Mouse (Mus musculus): ENCODE results near the gene Wipf3. TPM values are rescaled to one million over a fixed set of nuclear protein-coding genes. Genes with fewer than 3 reads are reported as not detected.

The Wipf3 gene
- polyA plus RNA-seq, 1 experiment from 2014 or later = 4.8 TPM

DNA sequence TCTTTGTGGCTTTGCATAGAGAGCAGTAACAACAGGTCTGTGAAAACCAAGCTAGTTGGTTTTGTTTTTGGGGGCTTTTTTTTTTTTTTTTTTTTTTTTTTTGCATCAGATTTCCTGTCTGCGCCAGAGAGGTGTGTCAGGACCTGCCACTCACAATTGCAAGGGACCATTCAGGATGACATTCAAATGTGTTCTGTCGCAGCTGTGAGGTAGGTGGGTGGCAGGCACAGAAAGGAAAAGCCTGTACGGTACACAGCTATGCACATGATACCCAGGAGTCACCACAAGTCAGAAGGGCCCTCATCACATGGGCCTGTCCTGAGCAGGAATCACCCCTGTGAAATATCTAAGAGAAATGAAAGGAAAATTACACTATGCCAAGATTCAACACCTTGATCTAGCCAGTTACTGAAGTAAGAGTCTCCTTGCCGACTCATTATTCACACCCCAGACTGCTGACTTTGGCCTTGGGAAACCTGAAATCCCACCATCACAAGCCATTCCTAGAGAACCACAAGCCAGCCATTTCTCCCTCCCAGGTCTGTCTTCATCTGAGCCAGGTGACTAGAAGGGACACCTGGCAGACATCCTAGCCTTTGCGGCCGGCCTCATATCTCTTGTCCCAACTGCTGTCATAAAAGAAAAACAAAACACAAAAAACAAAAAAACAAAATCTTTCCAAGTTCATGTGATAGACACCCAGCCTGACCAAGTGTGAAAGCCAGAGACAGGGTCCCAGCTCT lies 30.9 kb downstream of the Wipf3 start:
- Histone ChIP-seq H3K27ac (replicated peaks; ENCODE audit: low read depth, low read length) (no peak overlapping the region), H3K27me3 (ENCODE audit: control insufficient read depth, insufficient read depth, low read length) (no peaks in the 10 kb centered on the region), H3K4me1 (ENCODE audit: control insufficient read depth, insufficient read depth, low read length) (peaks cover 6% of the 10 kb centered on the region), H3K9ac (replicated peaks; ENCODE audit: low read length) (no peak overlapping the region), H3K4me2 (ENCODE audit: low read length) (no peak overlapping the region), H3K4me3 (replicated peaks; ENCODE audit: low read depth, low read length) (no peak overlapping the region), H3K36me3 (ENCODE audit: control insufficient read depth, insufficient read depth, low read length) (no peaks in the 10 kb centered on the region), H3K9me3 (ENCODE audit: control insufficient read depth, low read length) (no peaks in the 10 kb centered on the region)
- ATAC-seq (ENCODE audit: low FRiP score, low TSS enrichment) (no peak), DNase-seq (no peak)
- 72% methylated on average over 6 of the region's 6 CpGs for WGBS

DNA sequence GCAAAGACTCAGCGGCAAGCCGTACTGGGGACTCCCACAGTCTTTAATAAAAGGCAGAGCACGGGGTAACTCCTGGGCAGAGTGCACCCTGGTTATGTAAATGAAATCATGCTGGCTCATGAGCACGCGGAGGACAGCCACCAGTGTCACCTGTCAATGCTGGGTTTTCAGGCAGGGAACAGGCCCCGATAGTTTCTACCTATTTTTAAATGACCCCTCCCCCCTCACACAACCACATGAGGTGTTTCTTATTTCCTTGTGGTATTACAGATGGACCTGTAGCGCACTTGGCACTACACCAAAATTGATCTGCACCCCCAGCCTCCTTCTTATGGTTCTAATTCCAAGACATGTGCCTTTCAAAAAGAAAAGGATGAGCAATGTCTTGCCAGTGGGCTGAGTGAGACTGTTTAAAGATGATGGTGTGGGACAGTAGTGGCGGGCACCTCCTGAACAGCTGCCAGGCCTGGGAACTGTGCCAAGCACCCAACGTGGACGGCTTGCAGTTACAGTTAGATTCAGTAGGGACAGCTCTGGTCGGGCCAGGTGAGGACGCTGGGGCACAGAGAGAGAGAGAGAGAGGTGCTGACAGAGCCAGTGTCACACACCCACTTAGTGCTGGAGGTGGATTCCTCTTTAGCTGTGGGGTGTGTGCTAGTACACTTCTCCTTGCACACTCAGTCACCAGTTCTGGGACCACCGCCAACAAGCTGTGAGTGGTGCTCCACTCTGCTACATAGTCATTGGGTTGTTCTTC lies 31.7 kb downstream of the Wipf3 start:
- Histone ChIP-seq H3K27ac (replicated peaks; ENCODE audit: low read depth, low read length) (no peak overlapping the region), H3K4me2 (ENCODE audit: low read length) (no peak overlapping the region), H3K36me3 (ENCODE audit: control insufficient read depth, insufficient read depth, low read length) (no peaks in the 10 kb centered on the region), H3K9ac (replicated peaks; ENCODE audit: low read length) (no peak overlapping the region), H3K4me3 (replicated peaks; ENCODE audit: low read depth, low read length) (no peak overlapping the region), H3K4me1 (ENCODE audit: control insufficient read depth, insufficient read depth, low read length) (peaks cover 6% of the 10 kb centered on the region), H3K9me3 (ENCODE audit: control insufficient read depth, low read length) (no peaks in the 10 kb centered on the region), H3K27me3 (ENCODE audit: control insufficient read depth, insufficient read depth, low read length) (no peaks in the 10 kb centered on the region)
- 73% methylated on average over 13 of the region's 13 CpGs for WGBS
- ATAC-seq (ENCODE audit: low FRiP score, low TSS enrichment) = no peak
- DNase-seq = no peak

DNA sequence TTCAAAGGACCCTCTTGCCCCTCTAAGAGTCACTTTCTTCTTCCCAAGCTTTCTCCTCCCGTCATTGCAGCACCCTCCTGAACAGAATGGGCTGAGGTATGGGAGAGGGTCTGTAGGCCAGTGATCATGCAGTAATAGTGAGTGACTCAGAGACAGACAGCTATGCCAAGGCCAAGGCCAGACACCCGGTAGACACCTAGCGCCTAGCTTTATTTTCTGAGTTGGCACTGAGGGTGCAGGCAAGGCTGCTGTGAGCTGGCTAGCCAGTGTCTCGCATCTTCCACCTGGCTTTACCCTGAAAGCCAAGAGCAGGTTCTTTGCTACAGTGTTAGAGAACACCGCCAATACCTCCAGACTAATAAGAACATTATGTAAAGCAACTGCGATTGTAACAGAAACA lies 33.4 kb downstream of the Wipf3 start:
- Histone ChIP-seq H3K27ac (replicated peaks; ENCODE audit: low read depth, low read length) (no peak overlapping the region), H3K4me2 (ENCODE audit: low read length) (no peak overlapping the region), H3K4me1 (ENCODE audit: control insufficient read depth, insufficient read depth, low read length) (peaks cover 6% of the 10 kb centered on the region), H3K9me3 (ENCODE audit: control insufficient read depth, low read length) (no peaks in the 10 kb centered on the region), H3K27me3 (ENCODE audit: control insufficient read depth, insufficient read depth, low read length) (no peaks in the 10 kb centered on the region), H3K9ac (replicated peaks; ENCODE audit: low read length) (no peak overlapping the region), H3K36me3 (ENCODE audit: control insufficient read depth, insufficient read depth, low read length) (no peaks in the 10 kb centered on the region), H3K4me3 (replicated peaks; ENCODE audit: low read depth, low read length) (no peak overlapping the region)
- DNase-seq = no peak
- 89% methylated on average over 6 of the region's 6 CpGs for WGBS
- ATAC-seq (ENCODE audit: low FRiP score, low TSS enrichment) = no peak

DNA sequence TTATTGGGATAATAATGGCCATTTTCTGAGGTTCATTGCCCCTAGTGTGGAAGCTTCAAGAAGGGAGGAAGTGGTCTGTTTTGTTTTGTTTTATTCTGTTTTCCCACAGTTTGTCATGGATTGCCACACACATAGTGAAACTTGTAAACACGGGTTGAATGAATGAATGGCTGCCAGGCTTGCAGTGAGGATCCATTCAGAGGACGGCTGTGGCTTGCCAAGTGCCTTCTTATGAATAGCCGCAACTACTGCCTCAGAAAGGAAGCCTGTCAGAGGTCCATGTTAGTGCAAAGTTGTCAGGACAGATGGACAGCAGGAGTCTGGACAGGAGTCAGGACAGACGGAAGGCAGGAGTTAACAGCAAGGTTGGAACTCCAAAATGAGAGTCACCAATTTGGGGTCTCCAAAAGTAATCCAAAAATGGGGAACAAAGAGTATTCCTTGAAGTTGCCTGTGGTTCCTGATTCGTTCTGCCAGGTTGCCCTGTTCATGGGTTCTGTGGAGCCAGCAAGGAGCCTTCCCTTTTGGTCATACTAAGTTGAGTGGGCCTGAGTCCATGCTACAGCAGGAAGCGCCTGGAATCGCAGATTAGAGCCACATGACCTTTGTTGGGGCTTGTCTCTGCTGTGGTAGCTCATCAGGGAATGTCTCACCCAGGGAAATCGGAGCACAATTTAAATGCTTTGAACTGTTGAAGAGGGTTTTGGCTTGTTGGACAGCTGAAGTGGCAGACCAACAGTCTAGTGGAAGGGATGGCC lies 34.5 kb downstream of the Wipf3 start:
- 65% methylated on average over 8 of the region's 8 CpGs for WGBS
- H3K36me3 ChIP-seq (ENCODE audit: control insufficient read depth, insufficient read depth, low read length) = no peaks in the 10 kb centered on the region
- peaks cover 6% of the 10 kb centered on the region for H3K4me1 ChIP-seq (ENCODE audit: control insufficient read depth, insufficient read depth, low read length)
- DNase-seq (no peak), ATAC-seq (ENCODE audit: low FRiP score, low TSS enrichment) (no peak)
- no peaks in the 10 kb centered on the region for H3K27me3 ChIP-seq (ENCODE audit: control insufficient read depth, insufficient read depth, low read length)
- H3K9me3 ChIP-seq (ENCODE audit: control insufficient read depth, low read length) = no peaks in the 10 kb centered on the region
- H3K27ac ChIP-seq (replicated peaks; ENCODE audit: low read depth, low read length) = no peak overlapping the region
- H3K4me2 ChIP-seq (ENCODE audit: low read length) = no peak overlapping the region
- H3K4me3 ChIP-seq (replicated peaks; ENCODE audit: low read depth, low read length) = no peak overlapping the region
- H3K9ac ChIP-seq (replicated peaks; ENCODE audit: low read length) = no peak overlapping the region

DNA sequence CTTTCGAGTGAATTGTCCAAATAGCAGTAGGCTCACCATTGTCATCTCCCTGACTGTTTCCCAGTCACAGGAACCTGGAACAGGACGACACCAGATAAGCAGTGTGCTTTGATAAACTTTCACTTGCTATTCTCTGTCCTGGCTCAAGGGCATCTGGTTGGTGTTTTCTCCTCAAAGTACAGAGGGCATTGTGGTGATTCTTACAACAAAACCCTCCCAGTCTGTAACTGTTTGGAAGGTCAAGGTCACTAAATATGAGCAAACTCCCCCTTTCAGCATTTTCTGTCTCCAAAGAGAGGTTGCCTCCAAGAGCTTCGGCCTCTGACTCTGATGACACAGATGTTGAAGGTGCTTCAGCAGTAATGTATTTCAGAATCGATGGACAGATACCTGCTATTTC lies 35.5 kb downstream of the Wipf3 start:
- no peaks in the 10 kb centered on the region for H3K27me3 ChIP-seq (ENCODE audit: control insufficient read depth, insufficient read depth, low read length)
- WGBS = 81% methylated on average over 4 of the region's 4 CpGs
- DNase-seq (no peak), ATAC-seq (ENCODE audit: low FRiP score, low TSS enrichment) (no peak)
- peaks cover under 1% of the 10 kb centered on the region for H3K4me1 ChIP-seq (ENCODE audit: control insufficient read depth, insufficient read depth, low read length)
- no peak overlapping the region for H3K27ac ChIP-seq (replicated peaks; ENCODE audit: low read depth, low read length)
- H3K9ac ChIP-seq (replicated peaks; ENCODE audit: low read length) = no peak overlapping the region
- H3K36me3 ChIP-seq (ENCODE audit: control insufficient read depth, insufficient read depth, low read length) = no peaks in the 10 kb centered on the region
- no peak overlapping the region for H3K4me2 ChIP-seq (ENCODE audit: low read length)
- H3K9me3 ChIP-seq (ENCODE audit: control insufficient read depth, low read length) = no peaks in the 10 kb centered on the region
- no peak overlapping the region for H3K4me3 ChIP-seq (replicated peaks; ENCODE audit: low read depth, low read length)

DNA sequence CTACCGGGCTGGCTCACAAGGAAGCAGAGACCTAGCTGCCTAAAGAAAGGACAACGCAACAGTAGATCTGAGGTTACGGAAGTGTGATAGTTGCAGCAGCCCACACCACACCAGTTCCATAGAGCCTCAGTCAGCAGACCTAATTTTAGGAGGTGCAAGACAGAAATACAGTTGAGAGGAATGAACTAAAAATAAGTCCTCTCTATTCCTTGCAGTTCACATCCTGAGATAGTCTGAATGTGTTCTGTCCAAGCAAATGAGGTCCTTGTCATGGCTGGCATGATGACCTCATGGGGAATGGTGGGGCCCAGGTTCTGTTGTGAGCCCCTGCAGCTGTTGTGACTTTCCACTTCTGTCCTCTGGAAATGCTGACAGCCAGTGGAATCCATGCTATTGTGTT lies 38.0 kb downstream of the Wipf3 start:
- 98% methylated on average over 3 of the region's 3 CpGs for WGBS
- Histone ChIP-seq H3K9ac (replicated peaks; ENCODE audit: low read length) (no peak overlapping the region), H3K4me1 (ENCODE audit: control insufficient read depth, insufficient read depth, low read length) (no peaks in the 10 kb centered on the region), H3K36me3 (ENCODE audit: control insufficient read depth, insufficient read depth, low read length) (no peaks in the 10 kb centered on the region), H3K4me3 (replicated peaks; ENCODE audit: low read depth, low read length) (no peak overlapping the region), H3K27ac (replicated peaks; ENCODE audit: low read depth, low read length) (no peak overlapping the region), H3K9me3 (ENCODE audit: control insufficient read depth, low read length) (no peaks in the 10 kb centered on the region), H3K4me2 (ENCODE audit: low read length) (no peak overlapping the region), H3K27me3 (ENCODE audit: control insufficient read depth, insufficient read depth, low read length) (no peaks in the 10 kb centered on the region)
- DNase-seq = no peak
- no peak for ATAC-seq (ENCODE audit: low FRiP score, low TSS enrichment)

DNA sequence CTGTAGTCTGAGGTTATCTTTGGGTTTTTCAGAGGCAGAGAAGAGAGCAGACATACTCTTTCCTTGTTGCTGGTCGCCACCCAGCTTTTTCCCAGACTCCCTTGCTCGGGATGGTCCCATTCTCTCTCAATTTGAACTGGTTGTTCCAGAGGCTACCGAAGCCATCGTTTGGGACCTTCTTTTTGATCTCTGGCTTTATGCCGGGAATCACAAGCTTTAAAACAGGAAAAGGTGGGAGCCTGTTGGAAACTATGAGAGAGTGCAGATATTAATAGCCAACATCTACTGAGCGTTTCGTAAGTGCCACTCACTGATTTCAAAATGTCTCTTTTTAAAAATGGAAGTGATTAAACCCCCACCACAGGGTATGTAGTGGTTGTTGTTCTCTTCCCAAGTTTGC lies 42.5 kb downstream of the Wipf3 start:
- no peak overlapping the region for H3K4me2 ChIP-seq (ENCODE audit: low read length)
- H3K4me3 ChIP-seq (replicated peaks; ENCODE audit: low read depth, low read length) = no peak overlapping the region
- no peak for ATAC-seq (ENCODE audit: low FRiP score, low TSS enrichment)
- H3K27me3 ChIP-seq (ENCODE audit: control insufficient read depth, insufficient read depth, low read length) = no peaks in the 10 kb centered on the region
- 0 out of 2 replicates have a peak, but pooled peaks cover 4% of the 10 kb centered on the region for H3K4me1 ChIP-seq (ENCODE audit: control insufficient read depth, insufficient read depth, low read length)
- H3K9ac ChIP-seq (replicated peaks; ENCODE audit: low read length) = no peak overlapping the region
- no peaks in the 10 kb centered on the region for H3K36me3 ChIP-seq (ENCODE audit: control insufficient read depth, insufficient read depth, low read length)
- no peaks in the 10 kb centered on the region for H3K9me3 ChIP-seq (ENCODE audit: control insufficient read depth, low read length)
- H3K27ac ChIP-seq (replicated peaks; ENCODE audit: low read depth, low read length) = no peak overlapping the region
- WGBS = 92% methylated on average over 7 of the region's 7 CpGs
- no peak for DNase-seq

DNA sequence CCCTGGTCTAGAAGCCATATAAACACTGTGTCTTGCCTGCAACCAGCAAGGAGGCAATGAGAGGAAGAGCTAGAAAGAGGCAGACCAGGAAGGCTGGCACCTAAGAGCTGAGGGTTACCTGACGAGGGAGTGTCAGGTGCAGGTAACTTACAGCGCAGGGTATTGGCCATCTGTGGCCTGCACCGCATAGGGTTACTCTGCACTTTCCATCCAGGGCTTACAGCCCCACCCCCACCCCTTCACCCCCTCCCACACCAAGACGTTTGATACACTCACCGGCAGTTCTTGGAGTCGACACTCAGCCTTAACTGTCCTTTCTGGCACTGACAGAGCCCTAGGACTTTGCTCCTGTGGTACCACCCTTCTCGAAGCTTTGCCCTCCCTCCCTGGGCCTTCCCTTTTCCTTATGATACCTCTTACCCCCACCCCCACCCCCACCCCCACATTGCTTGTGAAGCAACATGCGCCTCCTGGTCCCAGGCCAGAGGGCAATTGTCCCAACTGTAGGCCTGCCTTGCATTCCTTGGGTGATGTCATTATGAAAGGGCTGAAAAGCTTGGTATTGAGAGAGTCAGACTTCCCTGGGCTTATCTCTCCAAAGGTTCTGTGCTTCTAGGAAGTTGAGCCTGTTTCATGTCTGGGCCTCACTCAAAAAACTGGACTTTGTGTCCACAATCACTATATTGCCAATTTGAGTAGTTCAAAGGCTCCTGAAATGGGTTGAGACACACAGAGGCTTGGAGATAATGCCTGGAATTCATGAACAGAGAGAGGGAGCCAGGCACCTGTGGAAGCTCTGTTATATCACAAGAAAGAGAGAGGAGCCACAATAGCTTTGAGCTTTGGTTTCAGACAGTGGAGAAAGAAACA lies 43.7 kb downstream of the Wipf3 start:
- ATAC-seq (ENCODE audit: low FRiP score, low TSS enrichment) (no peak), DNase-seq (no peak)
- Histone ChIP-seq H3K4me3 (replicated peaks; ENCODE audit: low read depth, low read length) (no peak overlapping the region), H3K27me3 (ENCODE audit: control insufficient read depth, insufficient read depth, low read length) (no peaks in the 10 kb centered on the region), H3K27ac (replicated peaks; ENCODE audit: low read depth, low read length) (no peak overlapping the region), H3K4me2 (ENCODE audit: low read length) (no peak overlapping the region), H3K4me1 (ENCODE audit: control insufficient read depth, insufficient read depth, low read length) (0 out of 2 replicates have a peak, but pooled peaks cover 8% of the 10 kb centered on the region), H3K36me3 (ENCODE audit: control insufficient read depth, insufficient read depth, low read length) (no peaks in the 10 kb centered on the region), H3K9ac (replicated peaks; ENCODE audit: low read length) (no peak overlapping the region), H3K9me3 (ENCODE audit: control insufficient read depth, low read length) (no peaks in the 10 kb centered on the region)
- WGBS = 82% methylated on average over 8 of the region's 8 CpGs

All from midbrain, embryonic 14.5 days (tissue).